In the genomic region with DNA sequence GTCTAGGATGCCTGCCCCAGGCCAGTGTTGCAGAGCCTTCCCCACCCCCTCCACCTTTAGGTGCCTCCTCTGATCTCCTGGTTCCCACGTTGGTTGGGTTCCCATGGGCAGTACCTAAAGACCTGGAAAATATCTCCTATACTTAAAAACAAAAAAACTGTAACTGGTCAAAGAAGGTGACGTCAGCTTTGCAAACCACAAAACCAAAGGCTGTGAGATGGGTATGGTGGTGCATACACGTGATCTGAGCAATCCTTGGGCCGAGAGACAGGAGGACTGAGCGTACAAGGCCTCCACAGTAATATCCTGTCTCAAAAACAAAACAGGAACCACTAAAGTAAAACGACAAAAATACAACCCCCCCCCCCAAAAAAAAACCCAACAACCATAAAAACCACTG, we compare ENCODE assay signal across 14 mouse cellular contexts. TPM values are rescaled to one million over a fixed set of nuclear protein-coding genes. Genes with fewer than 3 reads are reported as not detected.
DNase-seq lines count a peak whose midpoint lies in the region; ATAC-seq and TF ChIP-seq lines count a peak whose summit lies in the region.
"Had no signal": no experiment of that assay in that cellular context is flagged by ENCODE, and none has a peak within 500 bp of the region (broad histone marks: within the 10 kb centered on the region; RNA-seq: fewer than 3 reads in every experiment).

No protein-coding gene starts in this region.

- DNase-seq in liver, adult 2 months (ENCODE audit: extremely low read depth, low read depth, low spot score) = no peak
- DNase-seq in liver = no peak
- DNase-seq in CD4-positive helper T cell, adult 2 months (ENCODE audit: low read depth, low spot score) = peak; percentile 29
- DNase-seq in embryonic facial prominence, embryonic 10.5 days (ENCODE audit: low spot score) = no peak
- DNase-seq in gastrocnemius, adult 18-20 months (ENCODE audit: low spot score) = no peak
- no peak for DNase-seq in yolk sac, embryonic 10.5 days (ENCODE audit: low spot score)
- DNase-seq in embryo, embryonic 10 days (ENCODE audit: low spot score) = no peak
- DNase-seq: cerebellum, postnatal 36 days; heart, adult 11 months; spleen, adult 18-20 months had no signal

- peaks cover 28% of the 10 kb centered on the region for H3K79me2 ChIP-seq in liver, adult 2 months (ENCODE audit: control insufficient read depth, insufficient read depth, low read length)

- no peaks in the 10 kb centered on the region for H3K27me3 ChIP-seq in liver, adult 2 months (ENCODE audit: control insufficient read depth, insufficient read depth, low read length)
- H3K27me3 ChIP-seq in embryonic facial prominence, embryonic 10.5 days (replicated peaks; ENCODE audit: low read depth, poor library complexity, severe bottlenecking) = peaks cover 17% of the 10 kb centered on the region; the same call in 1 of the 2 replicates

- H3K36me3 ChIP-seq in liver, adult 2 months (ENCODE audit: control insufficient read depth, insufficient read depth, low read length) = no peaks in the 10 kb centered on the region; the same call in none of the 2 replicates
- H3K36me3 ChIP-seq in embryonic facial prominence, embryonic 10.5 days (replicated peaks) = peaks cover 23% of the 10 kb centered on the region

- H3K9me3 ChIP-seq in embryonic facial prominence, embryonic 10.5 days = no peaks in the 10 kb centered on the region

- 35% methylated on average over 6 of the region's 6 CpGs for WGBS in liver, adult 2 months
- 73% methylated on average over 6 of the region's 6 CpGs for WGBS in embryonic facial prominence, embryonic 10.5 days

- TF ChIP-seq CTCF in liver, adult 2 months (IDR thresholded peaks at IDR 0.05; ENCODE audit: low read depth, low read length) = no peak

- H3K27ac ChIP-seq in liver, adult 2 months (replicated peaks; ENCODE audit: insufficient read depth, low read depth, low read length) = peak overlapping the region; percentile 96
- H3K27ac ChIP-seq in embryonic facial prominence, embryonic 10.5 days (replicated peaks) = no peak overlapping the region

- ATAC-seq in megakaryocyte progenitor cell, adult 5-6 weeks (replicated peaks; ENCODE audit: poor library complexity) = peak; percentile 43
- ATAC-seq: forebrain, embryonic 14.5 days had no signal

- TF ChIP-seq POLR2A in liver, adult 2 months (IDR thresholded peaks at IDR 0.05; ENCODE audit: extremely low read depth, insufficient read depth, low read length) = no peak

- H3K4me1 ChIP-seq in liver, adult 2 months (ENCODE audit: control insufficient read depth, insufficient read depth, low read length) = peaks cover 31% of the 10 kb centered on the region
- H3K4me1 ChIP-seq in embryonic facial prominence, embryonic 10.5 days = peaks cover 49% of the 10 kb centered on the region

- peak overlapping the region; percentile 84; the same call in 1 of the 2 replicates for H3K4me3 ChIP-seq in liver, adult 2 months (ENCODE audit: insufficient read depth, low read depth, low read length)
- H3K4me3 ChIP-seq in embryonic facial prominence, embryonic 10.5 days = peak overlapping the region; percentile 88; the same call in 1 of the 2 replicates

- peak overlapping the region; percentile 92; the same call in 1 of the 2 replicates for H3K9ac ChIP-seq in liver, adult 2 months (ENCODE audit: low read depth, low read length)

RNA-seq across cellular contexts. Expression of gene Rhod, which starts 1.3 kb away (rescaled TPM):
- 23.9 and 33.7 TPM in 2 replicates for total RNA-seq in liver, adult 2 months (2014; rRNA removed)
- polyA plus RNA-seq in liver, adult 2 months (2012; rRNA removed) = 34.9 and 39.6 TPM in 2 replicates
- polyA plus RNA-seq in embryonic facial prominence, embryonic 10.5 days (2016; fragmentation: Nextera tagmentation; extraction: Ambion mirVana) = 31.5 and 31.8 TPM in 2 replicates
- total RNA-seq in megakaryocyte progenitor cell, adult 5-6 weeks (2015) = not detected in 2 replicates
- not detected in 2 replicates for total RNA-seq in megakaryocyte progenitor cell, adult 5-6 weeks (2017)
- total RNA-seq in gastrocnemius, adult 18-20 months (2021) = under 1 TPM; 0.27 to 0.31 TPM
- total RNA-seq: megakaryocyte-erythroid progenitor cell, adult 5-6 weeks; neutrophil, adult 5-6 weeks had no signal

RNA-seq across cellular contexts. Expression of gene Syt12, which starts 39.4 kb away (rescaled TPM):
- total RNA-seq in liver, adult 2 months (2014; rRNA removed) = 0.27 and 0.28 TPM in 2 replicates
- 0.47 and 0.91 TPM in 2 replicates for polyA plus RNA-seq in liver, adult 2 months (2012; rRNA removed)
- polyA plus RNA-seq in embryonic facial prominence, embryonic 10.5 days (2016; fragmentation: Nextera tagmentation; extraction: Ambion mirVana) = 2.6 and 2.8 TPM in 2 replicates
- total RNA-seq in megakaryocyte progenitor cell, adult 5-6 weeks (2015) = not detected in 2 replicates
- total RNA-seq in megakaryocyte progenitor cell, adult 5-6 weeks (2017) = not detected in 2 replicates
- total RNA-seq in gastrocnemius, adult 18-20 months (2021) = 1 to 10 TPM; 1.9 to 2.1 TPM
- total RNA-seq: megakaryocyte-erythroid progenitor cell, adult 5-6 weeks; neutrophil, adult 5-6 weeks had no signal

RNA-seq across cellular contexts. Expression of gene Kdm2a, which starts 39.8 kb away (rescaled TPM):
- 29.6 and 32.7 TPM in 2 replicates for total RNA-seq in liver, adult 2 months (2014; rRNA removed)
- 39.5 and 52.6 TPM in 2 replicates for polyA plus RNA-seq in liver, adult 2 months (2012; rRNA removed)
- 68.6 and 69.6 TPM in 2 replicates for polyA plus RNA-seq in embryonic facial prominence, embryonic 10.5 days (2016; fragmentation: Nextera tagmentation; extraction: Ambion mirVana)
- 59.0 and 64.3 TPM in 2 replicates for total RNA-seq in megakaryocyte progenitor cell, adult 5-6 weeks (2015)
- total RNA-seq in megakaryocyte progenitor cell, adult 5-6 weeks (2017) = 58.3 and 60.2 TPM in 2 replicates
- total RNA-seq in gastrocnemius, adult 18-20 months (2021) = 10 to 100 TPM; 33.4 to 36.8 TPM

Comparison
In these comparisons a context has a peak if more than half of its experiments do, and no peak if none do; other contexts are left out.
1. RNA of gene Rhod, which starts 1.3 kb away (total RNA-seq): 23.9 to 33.7 TPM in liver, adult 2 months; 0.27 to 0.31 TPM in gastrocnemius, adult 18-20 months and not detected in megakaryocyte progenitor cell, adult 5-6 weeks; every median in the first group is over 10 times any median in the second.